Mouse (Mus musculus) kidney, embryonic 16.5 days (tissue): ENCODE data around the gene Rpl41. TPM values are rescaled to one million over a fixed set of nuclear protein-coding genes. Genes with fewer than 3 reads are reported as not detected.

ENCODE experiments used
- ATAC-seq: fragments of 200-750 bp; cut with Nextera tagmentation; 2 replicates; pipeline ENCODE4 v1.8.0; 2017; ENCODE audit warnings: moderate TSS enrichment; ENCODE audit not compliant: low FRiP score, low TSS enrichment
- H3K27ac ChIP-seq: fragments of 300-500 bp; sonication (generic); 2 replicates; pipeline ENCODE4 v1.5.1; 2014; ENCODE audit warnings: low read length
- H3K27me3 ChIP-seq: fragments of 300-500 bp; sonication (generic); 2 replicates; pipeline ENCODE4 v1.6.1; 2014; ENCODE audit warnings: low read length, control low read depth, mixed read lengths; ENCODE audit not compliant: insufficient read depth
- H3K36me3 ChIP-seq: fragments of 300-500 bp; sonication (generic); 2 replicates; pipeline ENCODE4 v1.6.1; 2014; ENCODE audit warnings: low read length, control low read depth, mixed read lengths; ENCODE audit not compliant: insufficient read depth
- H3K4me1 ChIP-seq: fragments of 300-500 bp; sonication (generic); 2 replicates; pipeline ENCODE4 v1.6.1; 2014; ENCODE audit warnings: low read length, control low read depth, mixed read lengths; ENCODE audit not compliant: insufficient read depth
- H3K4me2 ChIP-seq: fragments of 300-500 bp; sonication (generic); replicated peaks from 2 replicates; pipeline ENCODE4 v1.6.1; 2014; ENCODE audit warnings: low read depth, low read length
- H3K4me3 ChIP-seq: fragments of 300-500 bp; sonication (generic); 2 replicates; pipeline ENCODE4 v1.5.1; 2014; ENCODE audit warnings: mild to moderate bottlenecking, low read length
- H3K9ac ChIP-seq: fragments of 300-500 bp; sonication (generic); replicated peaks from 2 replicates; pipeline ENCODE4 v1.6.1; 2014; ENCODE audit warnings: low read length
- H3K9me3 ChIP-seq: fragments of 300-500 bp; sonication (generic); 2 replicates; pipeline ENCODE4 v1.6.1; 2016; ENCODE audit warnings: low read length, control low read depth
- WGBS: fragments of 180-500 bp; shearing (Covaris S2); extraction: QIAGEN DNeasy Blood & Tissue Kit; methylation state at CpG from one replicate; pipeline ENCODE4 v1.1.7; 2014; 5-methylcytosine and 5-hydroxymethylcytosine counted together
- polyA plus RNA-seq: library from polyadenylated mRNA; unstranded; fragments of >200 nt; fragmentation: Nextera tagmentation; extraction: Ambion mirVana; gene quantifications from 2 replicates; pipeline ENCODE4 v1.2.1, GENCODE M21; 2015

Rpl41 gene
- polyA plus RNA-seq, 1 experiment from 2014 or later: 3,659 TPM

DNA sequence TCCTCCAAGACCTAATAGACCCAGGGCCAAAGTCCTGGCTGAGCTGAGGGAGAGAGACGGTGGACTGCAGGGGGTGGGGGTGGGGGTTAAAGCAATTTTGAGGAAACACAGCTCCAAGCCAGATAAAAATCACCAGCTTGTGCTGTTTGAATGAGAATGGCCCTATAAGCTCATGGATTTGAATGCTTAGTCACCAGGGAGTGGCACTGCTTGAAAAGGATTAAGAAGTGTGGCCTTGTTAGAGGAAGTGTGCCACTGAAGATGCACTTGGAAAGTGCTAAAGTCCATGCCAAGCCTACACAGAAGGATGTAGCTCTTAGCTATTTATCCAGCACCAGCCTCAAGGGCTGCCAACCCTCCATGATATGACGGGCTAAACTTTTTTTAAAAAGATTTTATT lies 13.9 kb downstream of the Rpl41 start:
- 85% methylated on average over 2 of the region's 2 CpGs for WGBS
- H3K4me3 ChIP-seq: no peak overlapping the region
- no peak overlapping the region for H3K9ac ChIP-seq

DNA sequence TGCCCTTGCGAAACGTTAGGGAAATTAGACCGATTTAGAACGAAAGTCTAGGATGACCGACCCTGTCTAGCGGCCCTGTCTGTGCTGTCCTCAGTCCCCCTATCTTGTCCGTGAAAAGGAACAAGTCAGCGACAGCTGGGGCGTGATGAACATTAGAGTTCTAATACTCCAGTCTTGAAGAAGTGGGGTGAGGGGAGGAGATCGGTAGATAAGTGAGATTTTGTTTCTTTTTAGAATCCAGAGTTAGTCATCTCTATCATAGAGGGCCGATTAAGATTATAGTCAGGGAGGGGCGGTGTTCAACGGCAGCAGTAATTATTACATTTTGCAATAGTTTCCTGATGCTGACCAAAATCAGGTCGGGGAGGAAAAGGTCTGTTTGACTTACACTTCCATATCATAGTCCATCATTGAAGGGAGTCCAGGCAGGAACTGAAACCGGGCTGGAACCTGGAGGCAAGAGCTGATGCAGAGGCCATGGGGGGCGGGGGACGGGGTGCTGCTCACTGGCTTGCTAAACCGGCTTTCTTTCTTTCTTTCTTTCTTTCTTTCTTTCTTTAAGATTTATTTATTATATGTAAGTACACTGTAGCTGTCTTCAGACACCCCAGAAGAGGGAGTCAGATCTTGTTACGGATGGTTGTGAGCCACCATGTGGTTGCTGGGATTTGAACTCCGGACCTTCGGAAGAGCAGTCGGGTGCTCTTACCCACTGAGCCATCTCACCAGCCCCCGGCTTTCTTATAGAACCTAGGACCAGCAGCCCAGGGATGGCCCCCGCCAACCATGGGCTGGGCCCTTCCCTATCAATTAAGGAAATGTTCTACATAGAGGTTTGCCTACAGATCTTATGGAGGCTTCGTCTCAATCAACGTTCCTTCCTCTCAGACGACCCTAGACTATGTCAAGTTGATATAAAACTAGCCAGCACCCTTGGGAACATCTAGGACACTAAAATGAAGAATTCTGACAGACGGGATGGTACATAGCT lies 22.4 kb downstream of the Rpl41 start:
- H3K4me3 ChIP-seq: peak overlapping the region; percentile 84
- peaks cover 13% of the 10 kb centered on the region for H3K4me1 ChIP-seq
- peak overlapping the region; percentile 100 for H3K4me2 ChIP-seq
- 29% methylated on average over 28 of the region's 28 CpGs for WGBS
- H3K27ac ChIP-seq: peak overlapping the region; percentile 35
- no peaks in the 10 kb centered on the region for H3K27me3 ChIP-seq
- no peaks in the 10 kb centered on the region for H3K36me3 ChIP-seq
- ATAC-seq: no peak
- no peaks in the 10 kb centered on the region for H3K9me3 ChIP-seq
- peak overlapping the region; percentile 45 for H3K9ac ChIP-seq

More for the DNA sequence above, 13.9 kb downstream of the Rpl41 start:
- no peak for ATAC-seq
- Histone ChIP-seq H3K36me3 (no peaks in the 10 kb centered on the region), H3K27ac (no peak overlapping the region), H3K9me3 (no peaks in the 10 kb centered on the region), H3K4me1 (peaks cover 3% of the 10 kb centered on the region; the same call in 1 of the 2 replicates), H3K27me3 (no peaks in the 10 kb centered on the region), H3K4me2 (no peak overlapping the region)

DNA sequence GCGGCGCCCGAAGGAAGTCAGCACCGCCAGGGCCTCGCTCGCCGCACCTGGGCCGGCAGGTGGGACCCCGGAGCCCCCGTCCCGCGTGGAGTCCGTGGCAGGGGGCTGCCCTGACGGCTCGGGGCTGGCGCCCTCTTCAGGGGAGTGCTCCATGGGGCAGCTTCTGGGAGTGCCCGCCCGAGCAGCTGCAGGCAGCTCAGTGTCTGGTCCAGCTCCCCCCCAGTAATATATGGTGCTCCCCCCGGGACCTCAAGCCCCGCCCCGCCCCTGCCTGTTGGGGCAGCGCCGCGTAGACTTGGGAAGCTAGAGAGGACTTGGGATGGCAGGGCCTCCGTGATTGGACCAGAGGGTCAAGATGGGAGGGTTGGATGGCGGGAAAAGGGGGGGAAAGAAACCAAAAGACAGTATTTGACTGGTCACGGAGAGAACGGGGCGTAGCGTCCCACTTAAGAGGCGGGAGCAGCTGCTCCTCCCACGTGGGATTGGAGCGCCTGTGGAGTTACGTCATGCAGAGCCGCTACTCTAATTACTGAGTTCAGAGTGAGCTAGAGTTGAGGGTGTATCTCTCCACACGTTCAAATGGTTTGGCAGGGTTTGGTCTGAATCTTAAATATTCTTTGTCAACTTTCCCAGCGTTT lies 23.3 kb downstream of the Rpl41 start, which contains the start of gene Esyt1:
TSS of gene Esyt1 (minus strand) at position 201 of the 638 bp plus-strand sequence.
- ATAC-seq: peak; percentile 99
- Histone ChIP-seq H3K9ac (peak within 1 kb of the TSS; percentile 82), H3K4me2 (peak within 1 kb of the TSS; percentile 100), H3K27me3 (no peaks in the 10 kb centered on the region), H3K4me1 (peaks cover 13% of the 10 kb centered on the region), H3K4me3 (peak within 1 kb of the TSS; percentile 84), H3K9me3 (no peaks in the 10 kb centered on the region), H3K36me3 (0 out of 2 replicates have a peak, but pooled peaks cover 2% of the 10 kb centered on the region), H3K27ac (peak within 1 kb of the TSS; percentile 80)
- under 1% methylated on average over 37 of the region's 37 CpGs for WGBS

DNA sequence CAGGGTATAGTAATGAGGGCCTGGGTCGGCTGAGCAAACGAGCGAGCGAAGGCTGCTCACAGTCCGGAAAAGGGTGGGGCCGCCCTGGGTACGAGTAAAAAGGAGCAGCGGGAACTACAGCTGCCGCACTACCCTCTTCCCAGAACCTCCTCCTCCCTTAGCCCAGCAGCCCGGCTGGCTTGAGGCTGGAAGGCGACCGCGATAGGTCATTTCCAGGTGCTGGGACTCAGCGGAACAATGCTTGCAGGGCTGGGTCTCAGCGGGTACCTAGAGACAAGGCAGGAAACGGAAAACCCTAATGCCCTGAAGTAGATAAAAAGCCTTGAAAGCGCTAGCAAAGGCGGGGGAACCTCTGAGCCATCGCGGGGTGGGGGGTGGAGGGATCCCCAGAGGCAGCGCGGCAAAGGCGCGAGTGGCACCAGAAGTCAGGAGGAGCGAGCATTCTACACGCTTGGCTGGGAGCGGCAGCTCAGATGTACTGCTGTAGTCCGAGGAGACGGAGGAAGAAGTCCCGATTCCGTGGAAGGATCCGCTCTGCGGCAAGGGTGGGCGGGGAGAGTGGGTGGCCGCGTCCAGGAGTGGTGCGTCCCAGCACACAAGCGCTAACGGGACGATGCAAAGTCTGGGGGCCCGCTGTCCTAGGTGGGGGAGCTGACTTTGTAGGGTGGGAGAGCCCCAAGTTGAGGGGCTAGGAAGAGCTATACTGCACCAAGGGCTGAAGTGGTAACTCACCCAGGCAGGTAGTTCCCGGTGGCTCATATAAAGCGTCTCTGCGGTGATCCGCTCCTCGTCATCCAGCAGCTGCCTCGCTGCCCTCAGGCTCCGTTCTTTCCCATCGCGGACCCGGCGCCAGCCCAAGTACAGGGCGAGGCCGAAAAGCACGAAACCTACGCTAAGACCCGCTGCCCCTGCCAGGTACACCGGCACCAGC lies 24.1 kb downstream of the Rpl41 start:
- H3K4me2 ChIP-seq: peak overlapping the region; percentile 100
- peaks cover 7% of the 10 kb centered on the region; the same call in 1 of the 2 replicates for H3K36me3 ChIP-seq
- H3K9me3 ChIP-seq: no peaks in the 10 kb centered on the region
- peaks cover 13% of the 10 kb centered on the region for H3K4me1 ChIP-seq
- H3K4me3 ChIP-seq: peak overlapping the region; percentile 84
- no peaks in the 10 kb centered on the region for H3K27me3 ChIP-seq
- WGBS: under 1% methylated on average over 58 of the region's 58 CpGs
- H3K9ac ChIP-seq: peak overlapping the region; percentile 82
- peak overlapping the region; percentile 80 for H3K27ac ChIP-seq
- ATAC-seq: peak; percentile 33

DNA sequence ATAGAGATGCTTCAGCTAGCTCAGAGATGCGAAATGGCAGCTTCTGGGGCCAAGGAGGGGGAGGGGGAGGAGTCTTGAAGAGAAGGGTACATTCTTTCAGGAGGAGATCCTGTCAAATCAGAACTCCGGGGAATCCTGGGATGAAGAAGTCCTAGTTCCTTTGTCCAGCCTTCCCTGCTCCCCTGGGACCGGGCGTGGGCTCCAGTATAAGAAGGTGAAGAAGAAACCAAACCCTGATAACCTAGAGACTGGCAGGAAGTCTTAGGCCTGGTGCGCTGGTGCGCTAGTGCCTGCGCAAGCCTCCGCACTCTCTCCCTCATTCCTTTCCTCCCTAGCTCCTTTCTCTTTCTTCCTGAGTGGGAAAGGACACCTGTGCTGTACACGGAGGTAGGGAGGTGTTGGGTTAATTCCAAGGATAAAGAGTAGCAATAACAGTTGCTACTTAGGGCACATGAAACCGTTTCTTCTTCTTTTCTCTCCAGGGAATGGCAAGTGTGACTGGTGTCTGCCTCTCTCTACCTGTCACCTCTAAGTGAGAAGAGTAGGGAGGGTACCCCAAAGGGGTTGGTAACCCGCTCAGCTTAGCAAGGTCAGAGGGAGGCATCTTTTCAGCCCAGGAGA lies 24.9 kb downstream of the Rpl41 start:
- H3K4me1 ChIP-seq: peaks cover 13% of the 10 kb centered on the region
- peak overlapping the region; percentile 82 for H3K9ac ChIP-seq
- peak overlapping the region; percentile 84 for H3K4me3 ChIP-seq
- H3K27me3 ChIP-seq: no peaks in the 10 kb centered on the region
- 15% methylated on average over 11 of the region's 11 CpGs for WGBS
- no peak for ATAC-seq
- H3K36me3 ChIP-seq: peaks cover 11% of the 10 kb centered on the region; the same call in 1 of the 2 replicates
- H3K4me2 ChIP-seq: peak overlapping the region; percentile 100
- no peaks in the 10 kb centered on the region for H3K9me3 ChIP-seq
- H3K27ac ChIP-seq: no peak overlapping the region

DNA sequence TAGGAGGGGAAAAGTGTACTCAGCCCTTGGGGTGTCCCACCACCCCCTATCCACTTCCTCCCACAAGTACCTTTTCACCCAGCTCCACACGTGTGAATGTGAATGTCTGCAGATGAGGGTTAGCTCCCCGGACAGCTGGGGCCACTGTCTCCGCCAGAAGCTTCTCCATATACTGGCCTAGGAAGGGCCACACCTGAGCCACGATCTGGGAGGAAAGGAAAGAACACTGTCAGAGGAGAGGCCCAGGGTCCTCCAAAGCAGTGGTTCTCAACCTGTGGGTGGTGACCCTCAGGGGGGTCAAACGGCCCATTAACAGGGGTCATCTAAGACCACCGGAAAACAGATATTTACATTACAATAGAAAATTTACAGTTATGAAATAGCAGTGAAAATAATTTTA lies 26.8 kb downstream of the Rpl41 start:
- peaks cover 18% of the 10 kb centered on the region; the same call in 1 of the 2 replicates for H3K36me3 ChIP-seq
- no peak overlapping the region for H3K9ac ChIP-seq
- no peaks in the 10 kb centered on the region for H3K9me3 ChIP-seq
- no peak overlapping the region for H3K4me3 ChIP-seq
- no peak overlapping the region for H3K27ac ChIP-seq
- no peaks in the 10 kb centered on the region; the same call in 1 of the 2 replicates for H3K27me3 ChIP-seq
- WGBS: 75% methylated on average over 6 of the region's 6 CpGs
- peaks cover 13% of the 10 kb centered on the region for H3K4me1 ChIP-seq
- H3K4me2 ChIP-seq: no peak overlapping the region
- ATAC-seq: no peak

DNA sequence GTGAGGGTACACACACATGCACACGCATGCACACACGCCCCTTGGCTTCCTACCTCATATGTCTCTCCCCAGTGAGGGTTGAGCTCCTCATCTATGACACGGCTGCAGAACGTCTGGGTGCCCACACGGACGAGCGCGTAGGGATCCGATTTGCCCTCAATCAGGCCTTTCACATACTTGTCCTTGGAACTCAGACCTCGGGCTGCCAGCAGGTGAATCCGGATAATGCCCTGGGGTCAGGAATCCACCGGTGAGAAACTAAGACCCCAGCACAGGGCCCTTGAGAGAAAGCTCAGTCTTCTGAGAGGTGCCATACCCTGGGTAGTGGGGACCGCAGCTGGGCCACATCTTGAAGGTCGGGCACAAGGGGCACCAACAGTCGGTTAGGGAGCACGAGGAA lies 28.5 kb downstream of the Rpl41 start:
- 87% methylated on average over 16 of the region's 16 CpGs for WGBS
- Histone ChIP-seq H3K4me3 (no peak overlapping the region), H3K4me2 (no peak overlapping the region), H3K9me3 (no peaks in the 10 kb centered on the region), H3K9ac (no peak overlapping the region), H3K27me3 (peaks cover 3% of the 10 kb centered on the region; the same call in 1 of the 2 replicates), H3K4me1 (peaks cover 14% of the 10 kb centered on the region), H3K27ac (no peak overlapping the region), H3K36me3 (peaks cover 18% of the 10 kb centered on the region; the same call in 1 of the 2 replicates)
- ATAC-seq: no peak

DNA sequence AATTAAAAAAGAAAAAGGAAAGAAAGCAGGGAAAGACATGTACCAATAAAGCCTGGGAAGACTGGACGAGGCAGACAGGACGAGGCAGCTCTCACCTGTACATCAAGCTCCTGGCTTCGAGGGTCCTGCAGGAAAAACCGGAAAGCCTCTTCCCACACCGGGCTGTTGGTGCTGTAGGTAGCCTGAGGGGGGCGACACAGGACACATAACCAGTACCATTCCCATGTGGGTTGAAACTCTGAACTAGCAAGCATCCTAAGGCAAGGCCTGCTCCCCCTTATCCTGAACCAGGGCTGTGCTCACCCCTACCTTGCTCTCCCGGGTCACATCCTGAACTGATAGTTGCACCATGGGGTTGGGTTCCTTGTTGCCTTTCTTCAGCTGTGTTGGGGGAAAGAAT lies 30.3 kb downstream of the Rpl41 start:
- no peak for ATAC-seq
- Histone ChIP-seq H3K9ac (no peak overlapping the region), H3K4me2 (no peak overlapping the region), H3K36me3 (peaks cover 18% of the 10 kb centered on the region; the same call in 1 of the 2 replicates), H3K27ac (no peak overlapping the region), H3K9me3 (no peaks in the 10 kb centered on the region), H3K4me1 (peaks cover 8% of the 10 kb centered on the region), H3K27me3 (peaks cover 3% of the 10 kb centered on the region; the same call in 1 of the 2 replicates), H3K4me3 (no peak overlapping the region)
- 82% methylated on average over 7 of the region's 7 CpGs for WGBS
